In the genomic region with DNA sequence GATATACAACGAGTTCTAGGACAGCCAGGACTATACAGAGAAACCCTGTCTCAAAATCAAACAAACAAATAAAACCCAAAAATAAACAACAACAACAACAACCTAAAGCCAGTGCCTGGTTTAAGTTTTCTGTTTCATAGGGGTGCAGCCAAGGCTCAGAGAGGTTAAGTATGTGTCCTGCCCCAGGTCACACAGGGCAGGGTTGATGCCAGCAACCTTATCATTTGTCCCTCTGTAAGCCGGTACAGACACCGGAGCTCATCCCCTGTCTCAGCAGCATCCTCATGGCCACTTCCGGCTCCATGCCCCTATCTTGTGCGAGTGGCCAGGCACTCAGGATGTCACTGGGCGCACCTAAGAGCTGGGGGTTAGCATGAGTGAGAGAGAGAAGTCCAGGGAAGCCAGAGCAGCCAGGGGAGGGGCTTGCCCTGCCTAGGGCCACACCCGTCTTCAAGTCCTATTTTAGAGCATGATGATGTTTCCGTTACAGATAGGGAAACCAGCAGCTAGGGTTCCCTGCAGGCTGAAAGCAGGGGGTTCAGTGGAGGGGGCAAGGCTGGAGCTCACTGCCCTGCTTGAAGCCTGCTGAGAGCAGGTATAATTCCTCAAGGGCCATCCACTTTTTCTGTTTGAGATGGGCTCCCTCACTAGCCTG, we compare ENCODE assay signal across 11 mouse cellular contexts. TPM values are rescaled to one million over a fixed set of nuclear protein-coding genes. Genes with fewer than 3 reads are reported as not detected.
DNase-seq lines count a peak whose midpoint lies in the region; ATAC-seq and TF ChIP-seq lines count a peak whose summit lies in the region.
"Had no signal": no experiment of that assay in that cellular context is flagged by ENCODE, and none has a peak within 500 bp of the region (broad histone marks: within the 10 kb centered on the region; RNA-seq: fewer than 3 reads in every experiment).

No protein-coding gene starts in this region.

- H3K4me3 ChIP-seq in forebrain, embryonic 10.5 days = no peak overlapping the region
- no peak overlapping the region for H3K4me3 ChIP-seq in forebrain, embryonic 16.5 days (replicated peaks; ENCODE audit: low read length)
- H3K4me3 ChIP-seq in liver, embryonic 15.5 days (replicated peaks) = peak overlapping the region; percentile 26
- no peak overlapping the region for H3K4me3 ChIP-seq in cerebellum, adult 2 months (replicated peaks; ENCODE audit: insufficient read depth, low read depth, low read length)

- no peak overlapping the region for H3K4me2 ChIP-seq in forebrain, embryonic 16.5 days (ENCODE audit: low read length)
- peak overlapping the region; percentile 69 for H3K4me2 ChIP-seq in liver, embryonic 15.5 days

- DNase-seq in forebrain, embryonic 10.5 days (ENCODE audit: extremely low spot score, low spot score) = no peak
- peak; percentile 7 for DNase-seq in spleen, adult 12 weeks (ENCODE audit: low spot score)
- no peak for DNase-seq in spleen, postnatal 14 days (ENCODE audit: low spot score in 2 of 2)
- DNase-seq in thymus, postnatal 4 days = peak; percentile 33
- DNase-seq in cerebellum, adult 2 months = no peak
- DNase-seq in right cerebral cortex, postnatal 25 days = no peak
- DNase-seq: cerebellum, adult 11-12 months; heart, postnatal 36 days; kidney, postnatal 36 days had no signal

- WGBS in forebrain, embryonic 10.5 days = 75% methylated on average over 8 of the region's 8 CpGs
- 83% methylated on average over 8 of the region's 8 CpGs for WGBS in forebrain, embryonic 16.5 days
- 15% methylated on average over 8 of the region's 8 CpGs for WGBS in liver, embryonic 15.5 days (ENCODE audit: insufficient replicate concordance)
- 95% methylated on average over 8 of the region's 8 CpGs for WGBS in cerebellum, adult 2 months

- no peak for ATAC-seq in forebrain, embryonic 16.5 days
- ATAC-seq in liver, embryonic 15.5 days (ENCODE audit: insufficient read depth) = peak; percentile 67

- H3K27me3 ChIP-seq in forebrain, embryonic 10.5 days (ENCODE audit: poor library complexity, severe bottlenecking) = peaks cover 94% of the 10 kb centered on the region
- no peaks in the 10 kb centered on the region for H3K27me3 ChIP-seq in forebrain, embryonic 16.5 days (replicated peaks; ENCODE audit: control insufficient read depth, insufficient read depth, low read length)
- no peaks in the 10 kb centered on the region for H3K27me3 ChIP-seq in liver, embryonic 15.5 days
- no peaks in the 10 kb centered on the region for H3K27me3 ChIP-seq in cerebellum, adult 2 months (ENCODE audit: control insufficient read depth, insufficient read depth, low read length)

- 0 out of 2 replicates have a peak overlapping the region, but pooled peaks have one; percentile 44 for H3K27ac ChIP-seq in forebrain, embryonic 10.5 days
- H3K27ac ChIP-seq in forebrain, embryonic 16.5 days (ENCODE audit: low read length) = no peak overlapping the region
- H3K27ac ChIP-seq in liver, embryonic 15.5 days (replicated peaks) = peak overlapping the region; percentile 84
- H3K27ac ChIP-seq in cerebellum, adult 2 months (ENCODE audit: insufficient read depth, low read length) = no peak overlapping the region

- no peak for TF ChIP-seq POLR2A in cerebellum, adult 2 months (IDR thresholded peaks at IDR 0.05; ENCODE audit: borderline replicate concordance, insufficient read depth, low read length)

- no peak for TF ChIP-seq CTCF in cerebellum, adult 2 months (IDR thresholded peaks at IDR 0.05; ENCODE audit: borderline replicate concordance, insufficient read depth, low read depth, low read length)

- H3K4me1 ChIP-seq in forebrain, embryonic 10.5 days = peaks cover 71% of the 10 kb centered on the region
- H3K4me1 ChIP-seq in forebrain, embryonic 16.5 days (replicated peaks; ENCODE audit: control insufficient read depth, insufficient read depth, low read length) = peaks cover 29% of the 10 kb centered on the region
- peaks cover 89% of the 10 kb centered on the region for H3K4me1 ChIP-seq in liver, embryonic 15.5 days (replicated peaks)
- peaks cover 32% of the 10 kb centered on the region for H3K4me1 ChIP-seq in cerebellum, adult 2 months (ENCODE audit: control insufficient read depth, insufficient read depth, low read length)

- H3K9me3 ChIP-seq in forebrain, embryonic 10.5 days = no peaks in the 10 kb centered on the region
- no peaks in the 10 kb centered on the region for H3K9me3 ChIP-seq in forebrain, embryonic 16.5 days (ENCODE audit: control insufficient read depth, low read length)
- no peaks in the 10 kb centered on the region for H3K9me3 ChIP-seq in liver, embryonic 15.5 days (replicated peaks)

- no peaks in the 10 kb centered on the region for H3K36me3 ChIP-seq in forebrain, embryonic 10.5 days (replicated peaks)
- H3K36me3 ChIP-seq in forebrain, embryonic 16.5 days (ENCODE audit: control insufficient read depth, insufficient read depth) = no peaks in the 10 kb centered on the region
- H3K36me3 ChIP-seq in liver, embryonic 15.5 days (replicated peaks) = no peaks in the 10 kb centered on the region

- H3K9ac ChIP-seq in forebrain, embryonic 16.5 days (replicated peaks; ENCODE audit: low read depth, low read length) = no peak overlapping the region
- H3K9ac ChIP-seq in liver, embryonic 15.5 days = peak overlapping the region; percentile 44; the same call in 1 of the 2 replicates

RNA-seq across cellular contexts. Expression of a gene that starts 12.3 kb away (rescaled TPM):
- polyA plus RNA-seq in forebrain, embryonic 10.5 days (2016; fragmentation: Nextera tagmentation; extraction: Ambion mirVana) = 4.0 and 4.8 TPM in 2 replicates
- 13.8 and 16.1 TPM in 2 replicates for polyA plus RNA-seq in forebrain, embryonic 16.5 days (2015; fragmentation: Nextera tagmentation; extraction: Ambion mirVana)
- polyA plus RNA-seq in liver, embryonic 15.5 days (2015; fragmentation: Nextera tagmentation; extraction: Ambion mirVana) = 0.17 TPM in 2 replicates
- 5.4 and 6.2 TPM in 2 replicates for polyA plus RNA-seq in cerebellum, adult 2 months (2012; rRNA removed)

Comparison
In these comparisons a context has a peak if more than half of its experiments do, and no peak if none do; other contexts are left out.
1. DNase-seq: peak in spleen, adult 12 weeks (single experiment) and thymus, postnatal 4 days (single experiment); none in forebrain, embryonic 10.5 days (single experiment), spleen, postnatal 14 days (0 of 2), cerebellum, adult 2 months (0 of 2) and right cerebral cortex, postnatal 25 days (single experiment).
2. H3K27ac ChIP-seq: peak in forebrain, embryonic 10.5 days (single experiment) and liver, embryonic 15.5 days (single experiment); none in forebrain, embryonic 16.5 days (single experiment) and cerebellum, adult 2 months (single experiment).